Mouse (Mus musculus) bone marrow macrophage, adult 2 months (primary cell): Measurements from ENCODE around the gene Zbtb45. TPM values are rescaled to one million over a fixed set of nuclear protein-coding genes. Genes with fewer than 3 reads are reported as not detected.

Experiments used
- H3K27ac ChIP-seq: 2 replicates; pipeline ENCODE4 v1.5.1; 2012; ENCODE audit warnings: low read depth, low read length; ENCODE audit not compliant: insufficient read depth
- H3K4me1 ChIP-seq: 2 replicates; pipeline ENCODE4 v1.6.1; 2012; ENCODE audit warnings: low read length; ENCODE audit not compliant: control insufficient read depth, insufficient read depth
- H3K4me3 ChIP-seq: 2 replicates; pipeline ENCODE4 v1.5.1; 2012; ENCODE audit warnings: mild to moderate bottlenecking, low read length, moderate library complexity; ENCODE audit not compliant: insufficient read depth
- CTCF ChIP-seq: IDR thresholded peaks from 2 replicates; pipeline ENCODE4 v1.5.1; 2012; ENCODE audit warnings: low read depth, mild to moderate bottlenecking, low read length, moderate library complexity
- POLR2A ChIP-seq: IDR thresholded peaks from 2 replicates; pipeline ENCODE4 v1.6.1; 2012; ENCODE audit warnings: mild to moderate bottlenecking, low read depth, low read length, borderline replicate concordance
- polyA plus RNA-seq: library from polyadenylated mRNA; stranded (reverse); fragments of >200 nt; gene quantifications from 2 replicates; pipeline ENCODE4 v1.2.4, GENCODE M21; 2012; ENCODE audit not compliant: missing spikeins, insufficient read depth, insufficient read length

Zbtb45 gene
- polyA plus RNA-seq, 1 experiment, result 17.3 TPM

DNA sequence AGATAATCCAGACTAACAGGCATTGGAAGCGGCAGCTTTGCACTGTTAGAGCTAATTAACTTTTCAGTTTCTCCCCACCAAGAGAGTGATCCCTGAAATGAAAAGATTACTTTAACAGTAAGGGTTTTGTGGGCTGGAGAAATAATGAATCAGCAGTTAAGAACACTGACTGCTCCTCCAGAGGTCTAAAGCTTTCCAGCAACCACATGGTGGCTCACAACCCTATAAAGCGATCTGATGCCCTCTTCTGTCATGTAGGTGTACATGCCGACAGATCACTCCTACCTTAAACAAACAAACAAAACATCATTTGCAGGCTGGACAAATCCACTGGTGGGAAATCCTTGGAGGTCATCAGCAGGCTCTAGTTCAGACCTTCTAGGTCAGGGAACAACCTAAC is 54.9 kb downstream of the Zbtb45 start:
- no peak for TF ChIP-seq POLR2A
- no peak for TF ChIP-seq CTCF
- no peak overlapping the region for H3K27ac ChIP-seq
- H3K4me3 ChIP-seq, result no peak overlapping the region
- H3K4me1 ChIP-seq, result peaks cover 17% of the 10 kb centered on the region

Other genes with a start within 250 kb of the Zbtb45 start
- gene Zscan18, start 206.4 kb downstream of the Zbtb45 start, polyA plus RNA-seq, result 0.32 and 0.44 TPM in 2 replicates
- gene Zfp329, start 191.2 kb downstream of the Zbtb45 start, polyA plus RNA-seq, result 9.8 and 10.1 TPM in 2 replicates
- 19.9 and 20.4 TPM in 2 replicates for gene Zfp110, start 175.3 kb downstream of the Zbtb45 start, polyA plus RNA-seq
- gene Zfp128, start 128.9 kb downstream of the Zbtb45 start, polyA plus RNA-seq, result 2.8 and 3.4 TPM in 2 replicates
- gene Zscan22, start 112.2 kb downstream of the Zbtb45 start, polyA plus RNA-seq, result 6.5 and 6.7 TPM in 2 replicates
- gene Rps5, start 87.7 kb downstream of the Zbtb45 start, polyA plus RNA-seq, result 1,220 and 1,261 TPM in 2 replicates
- gene Rnf225, start 82.6 kb downstream of the Zbtb45 start, polyA plus RNA-seq, result 0.24 TPM in 1 of 2 replicates, not detected in the other
- gene Zfp324, start 44.2 kb downstream of the Zbtb45 start, polyA plus RNA-seq, result 3.8 and 3.9 TPM in 2 replicates
- 2.6 and 3.6 TPM in 2 replicates for gene Zfp446, start 32.2 kb downstream of the Zbtb45 start, polyA plus RNA-seq
- gene Slc27a5, start 11.8 kb downstream of the Zbtb45 start, polyA plus RNA-seq, result not detected in 2 replicates
- 165 and 177 TPM in 2 replicates for gene Trim28, start 10.9 kb downstream of the Zbtb45 start, polyA plus RNA-seq
- 161 and 167 TPM in 2 replicates for gene Chmp2a, start 24.8 kb upstream of the Zbtb45 start, polyA plus RNA-seq
- gene Ube2m, start 28.2 kb upstream of the Zbtb45 start, polyA plus RNA-seq, result 171 and 193 TPM in 2 replicates
- 1.2 and 1.5 TPM in 2 replicates for gene Mzf1, start 44.7 kb upstream of the Zbtb45 start, polyA plus RNA-seq
- gene Vmn1r85, start 85.1 kb upstream of the Zbtb45 start, polyA plus RNA-seq, result not detected in 2 replicates
- 0.57 TPM in 1 of 2 replicates, not detected in the other for gene Vmn1r86, start 109.9 kb upstream of the Zbtb45 start, polyA plus RNA-seq
- 0.13 TPM in 1 of 2 replicates, not detected in the other for gene Vmn1r87, start 130.1 kb upstream of the Zbtb45 start, polyA plus RNA-seq
- gene Vmn1r88, start 149.5 kb upstream of the Zbtb45 start, polyA plus RNA-seq, result 0.07 TPM in 1 of 2 replicates, not detected in the other
- gene Vmn1r89, start 203.0 kb upstream of the Zbtb45 start, polyA plus RNA-seq, result not detected in 2 replicates